Mouse (Mus musculus) urinary bladder, postnatal 36 days (tissue): ENCODE data around the gene Gm37240.
"Not testable (repeated sequence)": the region's sequence is repeated elsewhere in the genome, so short reads cannot be mapped to it uniquely, and the experiment has no call there.

Source experiments
- DNase-seq, 2 experiments: peaks; one replicate each; pipeline ENCODE4 v3.0.0; 2022; ENCODE audit warnings: low spot score in 2 of 2, mixed read lengths in 1 of 2

The Gm37240 gene

GRCm38 (mm10) chr3:85573864-85574830 lies 313.2 kb downstream of the Gm37240 start, which contains the start of gene Gatb:
TSS of gene Gatb (plus strand) at chr3:85574119.
- peak; percentile 97 to 99 for DNase-seq

GRCm38 (mm10) chr3:85573216-85573863 lies 314.0 kb downstream of the Gm37240 start:
- DNase-seq, result no peak

- not testable (repeated sequence) for DNase-seq
Measured at GRCm38 (mm10) chr3:85572502-85572901, 314.8 kb downstream of the Gm37240 start.

GRCm38 (mm10) chr3:85571276-85571675 lies 316.0 kb downstream of the Gm37240 start:
- peak; percentile 31 to 55 for DNase-seq

- DNase-seq, result no peak
Measured at GRCm38 (mm10) chr3:85564603-85565002, 322.7 kb downstream of the Gm37240 start.

GRCm38 (mm10) chr3:85553731-85554277 lies 333.5 kb downstream of the Gm37240 start:
- no peak for DNase-seq

- DNase-seq, result no peak
Measured at GRCm38 (mm10) chr3:85551352-85551751, 336.0 kb downstream of the Gm37240 start.

- DNase-seq, result no peak
Measured at GRCm38 (mm10) chr3:85550312-85550711, 337.0 kb downstream of the Gm37240 start.

GRCm38 (mm10) chr3:85543652-85544051 lies 343.7 kb downstream of the Gm37240 start:
- no peak for DNase-seq

GRCm38 (mm10) chr3:85542765-85543164 lies 344.6 kb downstream of the Gm37240 start:
- no peak for DNase-seq

GRCm38 (mm10) chr3:85535621-85536520 lies 351.4 kb downstream of the Gm37240 start:
- no peak for DNase-seq

- DNase-seq, result no peak
Measured at GRCm38 (mm10) chr3:85535042-85535441, 352.3 kb downstream of the Gm37240 start.

GRCm38 (mm10) chr3:85532376-85532775 lies 354.9 kb downstream of the Gm37240 start:
- no peak for DNase-seq

- DNase-seq, result no peak
Measured at GRCm38 (mm10) chr3:85530601-85531161, 356.6 kb downstream of the Gm37240 start.

- no peak for DNase-seq
Measured at GRCm38 (mm10) chr3:85521311-85521907, 365.9 kb downstream of the Gm37240 start.

- no peak for DNase-seq
Measured at GRCm38 (mm10) chr3:85518668-85519067, 368.6 kb downstream of the Gm37240 start.

GRCm38 (mm10) chr3:85518072-85518471 lies 369.2 kb downstream of the Gm37240 start:
- DNase-seq, result no peak

GRCm38 (mm10) chr3:85516739-85517396 lies 370.4 kb downstream of the Gm37240 start:
- no peak for DNase-seq

- DNase-seq, result no peak
Measured at GRCm38 (mm10) chr3:85514700-85515099, 372.6 kb downstream of the Gm37240 start.

GRCm38 (mm10) chr3:85508717-85509279 lies 378.5 kb downstream of the Gm37240 start:
- no peak for DNase-seq
